Mouse (Mus musculus): ENCODE measurements at regions not wholly inside any gene's neighbourhood (a gene's known extent, or its start where the extent isn't known, plus 50 kb on each side); places are given as distances from the start of the nearest gene placed in this dataset.

GRCm38 (mm10) chr13:110977379-110977778 is 277.4 kb upstream of the Actbl2 start:
- Histone ChIP-seq H3K27me3 (ENCODE audit: low read depth, poor library complexity, severe bottlenecking) (no peaks in the 10 kb centered on the region), H3K4me1 (no peaks in the 10 kb centered on the region), H3K27ac (replicated peaks) (no peak overlapping the region), H3K36me3 (no peaks in the 10 kb centered on the region), H3K4me3 (no peak overlapping the region), H3K9me3 (replicated peaks) (no peaks in the 10 kb centered on the region)
- no peak for DNase-seq (ENCODE audit: low spot score)
- 84% methylated on average over 5 of the region's 5 CpGs for WGBS

DNA sequence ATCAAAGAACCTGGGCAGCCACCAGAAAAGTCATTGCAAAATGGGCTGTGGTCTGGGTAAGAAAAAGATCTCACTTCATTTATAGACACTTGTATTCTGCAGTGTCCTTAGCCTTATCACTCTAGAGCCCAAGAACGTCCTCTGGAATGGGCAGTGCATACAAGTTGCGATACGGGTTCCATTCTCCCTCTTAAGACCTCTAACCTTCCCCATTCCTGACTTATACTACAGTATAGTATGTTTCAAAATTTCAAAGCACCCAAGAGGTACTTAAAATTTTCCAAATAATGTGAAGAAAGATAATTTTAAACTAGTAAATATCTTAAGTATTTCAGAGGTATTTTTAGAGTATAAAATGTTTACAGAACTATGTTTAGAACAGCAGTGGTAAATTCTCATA is 276.8 kb upstream of the Actbl2 start:
- DNase-seq (ENCODE audit: low spot score) = no peak
- H3K9me3 ChIP-seq (replicated peaks) = no peaks in the 10 kb centered on the region
- H3K4me3 ChIP-seq = no peak overlapping the region
- H3K36me3 ChIP-seq = no peaks in the 10 kb centered on the region
- H3K4me1 ChIP-seq = no peaks in the 10 kb centered on the region
- H3K27ac ChIP-seq (replicated peaks) = no peak overlapping the region
- WGBS = 90% methylated on average over 3 of the region's 3 CpGs
- H3K27me3 ChIP-seq (ENCODE audit: low read depth, poor library complexity, severe bottlenecking) = no peaks in the 10 kb centered on the region

- no peak for DNase-seq (ENCODE audit: low spot score)
- H3K27ac ChIP-seq (replicated peaks) = no peak overlapping the region
- no peaks in the 10 kb centered on the region for H3K4me1 ChIP-seq
- H3K9me3 ChIP-seq (replicated peaks) = no peaks in the 10 kb centered on the region
- H3K4me3 ChIP-seq = no peak overlapping the region
- H3K27me3 ChIP-seq (ENCODE audit: low read depth, poor library complexity, severe bottlenecking) = no peaks in the 10 kb centered on the region
- 95% methylated on average over 2 of the region's 2 CpGs for WGBS
- H3K36me3 ChIP-seq = no peaks in the 10 kb centered on the region
Measured at GRCm38 (mm10) chr13:110990677-110991076, 264.1 kb upstream of the Actbl2 start.

- Histone ChIP-seq H3K4me1 (no peaks in the 10 kb centered on the region), H3K9me3 (replicated peaks) (no peaks in the 10 kb centered on the region), H3K27ac (replicated peaks) (no peak overlapping the region), H3K36me3 (no peaks in the 10 kb centered on the region), H3K27me3 (ENCODE audit: low read depth, poor library complexity, severe bottlenecking) (no peaks in the 10 kb centered on the region), H3K4me3 (no peak overlapping the region)
- no peak for DNase-seq (ENCODE audit: low spot score)
- WGBS = 87% methylated on average over 2 of the region's 2 CpGs
Measured at GRCm38 (mm10) chr13:110991121-110991520, 263.7 kb upstream of the Actbl2 start.

DNA sequence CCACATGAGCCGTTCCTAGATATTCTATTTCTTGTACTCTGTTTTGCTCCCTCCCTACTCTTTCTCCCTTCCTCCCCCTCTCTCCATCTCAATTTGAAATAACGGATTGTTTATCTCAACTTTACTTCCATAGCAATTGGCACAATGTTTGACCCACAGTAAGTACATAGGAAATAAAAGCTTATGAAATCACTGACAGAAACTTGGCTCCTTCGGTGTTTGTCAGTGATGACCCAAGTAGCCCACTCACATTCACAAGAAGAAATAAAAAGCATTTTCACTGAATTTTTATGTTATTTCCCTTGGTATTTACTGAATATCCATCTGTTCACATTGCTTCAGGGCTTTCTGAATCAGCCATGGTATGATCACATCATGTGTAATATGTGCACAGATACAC is 260.2 kb upstream of the Actbl2 start:
- DNase-seq (ENCODE audit: low spot score) = no peak
- Histone ChIP-seq H3K27ac (replicated peaks) (no peak overlapping the region), H3K4me1 (no peaks in the 10 kb centered on the region), H3K36me3 (no peaks in the 10 kb centered on the region), H3K9me3 (replicated peaks) (no peaks in the 10 kb centered on the region), H3K27me3 (ENCODE audit: low read depth, poor library complexity, severe bottlenecking) (no peaks in the 10 kb centered on the region), H3K4me3 (no peak overlapping the region)
- 87% methylated on average over 3 of the region's 3 CpGs for WGBS

- Histone ChIP-seq H3K36me3 (no peaks in the 10 kb centered on the region), H3K9me3 (replicated peaks) (no peaks in the 10 kb centered on the region), H3K4me1 (no peaks in the 10 kb centered on the region), H3K27me3 (ENCODE audit: low read depth, poor library complexity, severe bottlenecking) (no peaks in the 10 kb centered on the region), H3K4me3 (no peak overlapping the region), H3K27ac (replicated peaks) (no peak overlapping the region)
- DNase-seq (ENCODE audit: low spot score) = no peak
- 82% methylated on average over 4 of the region's 4 CpGs for WGBS
Measured at GRCm38 (mm10) chr13:111002670-111003069, 252.1 kb upstream of the Actbl2 start.

- Histone ChIP-seq H3K27me3 (ENCODE audit: low read depth, poor library complexity, severe bottlenecking) (no peaks in the 10 kb centered on the region; the same call in 1 of the 2 replicates), H3K9me3 (replicated peaks) (no peaks in the 10 kb centered on the region), H3K4me3 (no peak overlapping the region), H3K36me3 (no peaks in the 10 kb centered on the region), H3K4me1 (peaks cover 12% of the 10 kb centered on the region), H3K27ac (replicated peaks) (0 out of 2 replicates have a peak overlapping the region, but pooled peaks have one; percentile 13)
- no peak for DNase-seq (ENCODE audit: low spot score)
- WGBS = 61% methylated on average over 4 of the region's 4 CpGs
Measured at GRCm38 (mm10) chr13:111014142-111014541, 240.7 kb upstream of the Actbl2 start.

- Histone ChIP-seq H3K4me3 (no peak overlapping the region), H3K27me3 (ENCODE audit: low read depth, poor library complexity, severe bottlenecking) (no peaks in the 10 kb centered on the region), H3K4me1 (no peaks in the 10 kb centered on the region), H3K36me3 (no peaks in the 10 kb centered on the region), H3K27ac (replicated peaks) (no peak overlapping the region), H3K9me3 (replicated peaks) (no peaks in the 10 kb centered on the region)
- DNase-seq (ENCODE audit: low spot score) = no peak
- 77% methylated on average over 2 of the region's 2 CpGs for WGBS
Measured at GRCm38 (mm10) chr13:111030111-111030510, 224.7 kb upstream of the Actbl2 start.

DNA sequence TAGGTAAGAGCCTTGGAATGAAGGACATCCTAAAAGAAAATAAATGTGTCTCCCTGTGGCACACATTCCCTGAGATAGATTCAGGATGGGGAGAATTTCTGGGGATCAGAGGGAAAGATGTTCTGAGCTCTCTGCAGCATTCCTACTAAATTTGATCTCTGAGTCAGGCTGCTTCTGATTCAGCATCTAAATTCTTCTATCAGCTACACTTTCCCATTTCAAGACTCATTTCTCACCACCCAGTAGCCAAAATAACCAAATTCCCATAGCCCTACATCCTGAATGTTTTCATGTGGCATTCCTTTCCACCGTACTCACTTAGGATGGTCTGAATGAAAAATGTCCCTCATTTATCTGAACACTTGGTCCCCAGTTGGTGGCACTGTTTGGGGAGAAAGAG is 223.2 kb upstream of the Actbl2 start:
- H3K4me3 ChIP-seq = no peak overlapping the region
- WGBS = 91% methylated on average over 1 of the region's 1 CpGs
- H3K9me3 ChIP-seq (replicated peaks) = no peaks in the 10 kb centered on the region
- no peaks in the 10 kb centered on the region for H3K27me3 ChIP-seq (ENCODE audit: low read depth, poor library complexity, severe bottlenecking)
- no peak for DNase-seq (ENCODE audit: low spot score)
- H3K36me3 ChIP-seq = no peaks in the 10 kb centered on the region
- H3K27ac ChIP-seq (replicated peaks) = no peak overlapping the region
- no peaks in the 10 kb centered on the region for H3K4me1 ChIP-seq

DNA sequence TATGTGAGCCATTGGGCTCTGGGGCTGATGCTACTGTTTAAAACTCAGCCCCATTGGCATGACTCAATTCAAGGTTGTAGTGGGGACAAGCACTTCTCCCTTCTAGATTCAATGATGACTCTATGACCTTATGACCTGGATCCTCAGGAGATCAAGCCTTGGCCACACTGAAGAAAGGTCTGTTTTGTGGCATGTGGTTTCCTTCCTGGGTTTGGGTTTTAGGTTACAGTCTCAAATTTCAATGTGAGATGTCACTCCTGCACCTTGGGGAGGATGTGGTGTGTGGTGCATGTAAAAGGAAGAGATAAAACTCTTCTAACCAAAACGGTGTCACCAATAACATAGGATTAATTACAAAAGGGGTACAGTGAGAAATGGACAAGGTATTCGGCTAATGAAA is 211.2 kb upstream of the Actbl2 start:
- Histone ChIP-seq H3K9me3 (replicated peaks) (no peaks in the 10 kb centered on the region), H3K27ac (replicated peaks) (no peak overlapping the region), H3K36me3 (no peaks in the 10 kb centered on the region), H3K4me1 (no peaks in the 10 kb centered on the region), H3K27me3 (ENCODE audit: low read depth, poor library complexity, severe bottlenecking) (no peaks in the 10 kb centered on the region), H3K4me3 (no peak overlapping the region)
- 83% methylated on average over 2 of the region's 2 CpGs for WGBS
- DNase-seq (ENCODE audit: low spot score) = no peak

- 88% methylated on average over 10 of the region's 10 CpGs for WGBS
- DNase-seq (ENCODE audit: low spot score) = no peak
Measured at GRCm38 (mm10) chr13:111044328-111045002, 210.3 kb upstream of the Actbl2 start.

DNA sequence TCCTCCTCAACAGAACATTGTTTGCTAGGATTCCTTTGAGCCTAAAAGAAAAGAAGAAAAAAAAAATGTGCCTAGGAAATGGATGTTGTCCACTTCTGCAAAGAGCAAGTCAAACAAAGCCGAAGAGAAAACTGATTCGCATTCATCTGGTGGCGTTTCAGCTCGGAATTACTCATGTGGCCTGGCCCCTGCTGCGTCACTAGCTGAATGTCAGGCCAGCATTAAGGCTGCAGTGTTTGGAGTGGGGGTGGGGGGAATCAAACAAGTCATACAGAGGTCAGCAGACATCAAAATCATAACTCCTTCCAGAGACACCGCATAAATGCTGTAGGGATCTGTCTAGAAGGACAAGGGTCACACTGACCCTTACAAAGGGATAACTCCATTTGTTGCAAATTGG is 204.7 kb upstream of the Actbl2 start:
- Histone ChIP-seq H3K36me3 (no peaks in the 10 kb centered on the region), H3K27me3 (ENCODE audit: low read depth, poor library complexity, severe bottlenecking) (no peaks in the 10 kb centered on the region), H3K27ac (replicated peaks) (no peak overlapping the region), H3K4me3 (no peak overlapping the region), H3K9me3 (replicated peaks) (no peaks in the 10 kb centered on the region), H3K4me1 (peaks cover 11% of the 10 kb centered on the region)
- no peak for DNase-seq (ENCODE audit: low spot score)
- WGBS = 55% methylated on average over 6 of the region's 6 CpGs

More at GRCm38 (mm10) chr13:111044328-111045002, 210.3 kb upstream of the Actbl2 start:
- Histone ChIP-seq H3K36me3 (no peaks in the 10 kb centered on the region), H3K9me3 (replicated peaks) (no peaks in the 10 kb centered on the region), H3K27me3 (ENCODE audit: low read depth, poor library complexity, severe bottlenecking) (no peaks in the 10 kb centered on the region), H3K4me3 (no peak overlapping the region), H3K27ac (replicated peaks) (no peak overlapping the region), H3K4me1 (no peaks in the 10 kb centered on the region; the same call in 1 of the 2 replicates)

DNA sequence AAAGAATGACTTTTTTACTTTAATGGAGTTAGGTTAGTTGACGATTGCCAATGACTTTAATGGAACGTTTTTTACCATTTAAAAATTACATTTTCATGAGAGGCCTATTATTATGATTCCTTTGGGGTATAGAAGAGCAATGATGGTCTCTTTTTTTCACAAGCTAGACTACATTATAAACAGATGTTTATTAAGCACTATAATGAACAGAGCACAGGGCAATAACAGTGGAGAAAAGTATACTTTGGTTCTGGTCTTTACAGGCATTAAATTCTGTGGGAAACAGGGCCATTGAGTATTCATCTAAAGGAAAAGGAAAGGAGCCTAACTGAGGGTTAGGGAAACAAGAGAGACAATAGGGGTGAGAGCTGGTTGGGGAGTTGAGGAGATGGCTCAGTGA is 199.0 kb upstream of the Actbl2 start:
- H3K9me3 ChIP-seq (replicated peaks) = no peaks in the 10 kb centered on the region
- WGBS = 82% methylated on average over 2 of the region's 2 CpGs

GRCm38 (mm10) chr13:111087753-111088152 is 167.1 kb upstream of the Actbl2 start:
- no peak overlapping the region for H3K4me3 ChIP-seq
- no peaks in the 10 kb centered on the region for H3K4me1 ChIP-seq
- no peak for DNase-seq (ENCODE audit: low spot score)
- no peaks in the 10 kb centered on the region for H3K36me3 ChIP-seq
- no peaks in the 10 kb centered on the region for H3K9me3 ChIP-seq (replicated peaks)
- no peak overlapping the region for H3K27ac ChIP-seq (replicated peaks)
- WGBS = 84% methylated on average over 2 of the region's 2 CpGs
- H3K27me3 ChIP-seq (ENCODE audit: low read depth, poor library complexity, severe bottlenecking) = no peaks in the 10 kb centered on the region

More for the DNA sequence above, 199.0 kb upstream of the Actbl2 start:
- H3K4me1 ChIP-seq = no peaks in the 10 kb centered on the region
- no peak overlapping the region for H3K4me3 ChIP-seq
- H3K36me3 ChIP-seq = no peaks in the 10 kb centered on the region
- no peak overlapping the region for H3K27ac ChIP-seq (replicated peaks)
- DNase-seq (ENCODE audit: low spot score) = no peak
- H3K27me3 ChIP-seq (ENCODE audit: low read depth, poor library complexity, severe bottlenecking) = no peaks in the 10 kb centered on the region
